Mouse (Mus musculus) frontal cortex, postnatal 10 days (tissue): ENCODE measurements at regions not wholly inside any gene's neighbourhood (a gene's known extent, or its start where the extent isn't known, plus 50 kb on each side); places are given as distances from the start of the nearest gene placed in this dataset.

Source experiments
- DNase-seq, 2 experiments: peaks; one replicate each; pipeline ENCODE4 v3.0.0; 2022; ENCODE audit warnings: low spot score in 2 of 2, mixed read lengths in 1 of 2

GRCm38 (mm10) chr6:143487003-143487402, 320.0 kb downstream of the Etnk1 start:
- no peak for DNase-seq

GRCm38 (mm10) chr6:143490019-143490418, 323.0 kb downstream of the Etnk1 start:
- no peak for DNase-seq

GRCm38 (mm10) chr6:143491380-143491779, 324.4 kb downstream of the Etnk1 start:
- no peak for DNase-seq

- no peak for DNase-seq
Observed at GRCm38 (mm10) chr6:143493543-143493942, 326.5 kb downstream of the Etnk1 start.

- DNase-seq = no peak
Observed at GRCm38 (mm10) chr6:143494341-143494740, 327.3 kb downstream of the Etnk1 start.

- no peak for DNase-seq
Observed at GRCm38 (mm10) chr6:143494886-143495285, 327.9 kb downstream of the Etnk1 start.

- no peak for DNase-seq
Observed at GRCm38 (mm10) chr6:143498764-143499163, 331.7 kb downstream of the Etnk1 start.

- DNase-seq = no peak
Observed at GRCm38 (mm10) chr6:143499259-143500043, 332.4 kb downstream of the Etnk1 start.

GRCm38 (mm10) chr6:143502803-143503202, 335.8 kb downstream of the Etnk1 start:
- DNase-seq = no peak

GRCm38 (mm10) chr6:143503953-143504352, 336.9 kb downstream of the Etnk1 start:
- no peak for DNase-seq

- no peak for DNase-seq
Observed at GRCm38 (mm10) chr6:143513459-143513858, 346.4 kb downstream of the Etnk1 start.

- DNase-seq = no peak
Observed at GRCm38 (mm10) chr6:143515137-143515536, 348.1 kb downstream of the Etnk1 start.

GRCm38 (mm10) chr6:143516746-143517145, 349.7 kb downstream of the Etnk1 start:
- DNase-seq = no peak

GRCm38 (mm10) chr6:143518476-143518875, 351.5 kb downstream of the Etnk1 start:
- DNase-seq = no peak

GRCm38 (mm10) chr6:143519668-143520067, 352.6 kb downstream of the Etnk1 start:
- DNase-seq = no peak

GRCm38 (mm10) chr6:143525092-143525491, 358.1 kb downstream of the Etnk1 start:
- DNase-seq = no peak

GRCm38 (mm10) chr6:143528898-143529297, 361.9 kb downstream of the Etnk1 start:
- DNase-seq = no peak

GRCm38 (mm10) chr6:143530372-143531224, 363.6 kb downstream of the Etnk1 start:
- no peak for DNase-seq

- DNase-seq = no peak
Observed at GRCm38 (mm10) chr6:143531477-143531876, 364.5 kb downstream of the Etnk1 start.

GRCm38 (mm10) chr6:143532380-143532779, 365.4 kb downstream of the Etnk1 start:
- DNase-seq = no peak

GRCm38 (mm10) chr6:143535265-143535664, 368.2 kb downstream of the Etnk1 start:
- no peak for DNase-seq

GRCm38 (mm10) chr6:143535726-143536125, 368.7 kb downstream of the Etnk1 start:
- no peak for DNase-seq
